Mouse (Mus musculus) urinary bladder, adult 2 months (tissue): ENCODE results near the gene Tenm4. TPM values are rescaled to one million over a fixed set of nuclear protein-coding genes. Genes with fewer than 3 reads are reported as not detected.

Experiments used
- DNase-seq: peaks from one replicate; pipeline ENCODE4 v3.0.0; 2022; ENCODE audit warnings: low spot score
- polyA plus RNA-seq: library from polyadenylated mRNA; depleted of rRNA; stranded (reverse); fragments of >200 nt; gene quantifications from 2 replicates; pipeline ENCODE4 v1.2.3, GENCODE M21; 2012

The Tenm4 gene
- polyA plus RNA-seq, 1 experiment = 0.65 TPM

DNA sequence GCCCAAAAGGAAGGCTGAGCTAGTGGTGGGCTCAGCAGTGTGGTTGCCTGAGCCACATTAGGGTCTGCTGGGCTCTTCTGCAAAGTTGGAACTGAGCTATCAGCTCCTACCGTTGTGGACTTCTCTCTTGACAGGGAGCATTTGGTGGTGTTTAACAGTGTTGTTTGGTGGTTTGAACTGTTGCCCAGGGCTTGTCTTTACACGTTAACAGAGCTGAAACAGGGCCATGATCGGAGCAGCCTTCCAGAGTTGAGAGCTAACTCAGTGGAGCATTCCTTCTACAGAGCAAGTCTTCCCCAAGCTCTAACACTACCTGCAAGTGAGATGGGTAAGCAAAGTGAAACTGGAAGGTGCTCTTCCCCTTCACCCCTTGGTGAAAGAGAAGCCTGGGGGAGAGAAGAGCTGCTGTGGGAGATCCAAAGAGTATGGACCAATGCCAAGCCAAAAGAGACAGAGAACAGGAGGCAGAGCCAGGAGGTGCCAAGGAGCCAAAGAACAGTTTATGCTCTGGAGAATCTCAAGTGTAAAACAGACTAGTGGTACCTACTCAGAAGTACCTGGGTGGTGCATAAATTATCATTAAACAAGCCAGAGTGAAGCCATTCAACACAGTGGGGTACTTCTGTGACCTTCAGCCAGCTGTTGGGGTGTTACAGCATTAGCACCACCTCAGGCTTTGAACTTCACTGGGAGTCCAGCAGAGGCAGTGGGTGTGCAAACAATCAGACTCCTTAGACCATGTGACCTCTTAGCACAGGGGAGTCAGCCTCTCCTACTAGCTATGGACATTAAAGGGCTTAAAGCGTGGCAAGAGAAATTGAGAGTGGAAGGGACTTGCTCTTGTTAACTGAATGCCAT, 71.5 kb downstream of the Tenm4 start:
- DNase-seq = no peak

- DNase-seq = no peak
Measured at GRCm38 (mm10) chr7:96244796-96245195, 73.8 kb downstream of the Tenm4 start.

DNA sequence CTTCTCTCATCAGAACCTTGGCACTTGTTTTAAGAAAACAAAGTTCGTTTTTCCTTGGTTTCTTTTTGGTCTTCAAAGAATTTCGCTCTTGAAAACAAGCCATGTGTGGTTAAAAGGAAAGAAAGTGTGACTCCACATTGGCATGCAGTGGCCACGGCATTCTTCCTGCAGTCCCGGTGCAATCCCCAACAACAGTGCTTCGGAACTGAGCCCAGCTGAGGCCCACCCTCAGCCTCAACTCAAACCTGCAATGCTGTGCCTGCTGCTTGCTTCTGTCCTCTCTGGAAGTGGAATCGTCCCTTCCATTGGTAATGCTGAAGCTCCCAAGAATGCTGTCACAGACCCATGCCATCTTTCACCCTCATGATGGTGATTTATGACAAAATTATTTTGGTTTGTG, 88.6 kb downstream of the Tenm4 start:
- DNase-seq = no peak

DNA sequence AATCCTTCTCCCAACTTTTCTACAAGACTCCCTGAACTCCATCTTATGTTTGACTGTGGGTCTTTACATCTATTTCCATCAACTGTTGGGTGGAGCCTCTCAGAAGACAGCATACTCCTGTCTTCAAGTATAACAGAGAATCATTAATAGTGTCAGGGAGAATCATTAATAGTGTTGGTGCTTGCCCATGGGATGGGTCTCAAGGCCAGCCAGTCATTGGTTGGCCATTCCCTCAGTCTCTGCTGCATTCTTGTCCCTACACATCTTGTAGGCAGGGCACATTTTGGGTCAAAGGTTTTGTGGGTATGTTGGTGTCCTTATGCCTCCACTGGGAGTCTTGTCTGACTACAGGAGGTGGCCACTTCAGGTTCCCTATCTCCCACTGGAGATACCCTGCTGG, 91.1 kb downstream of the Tenm4 start:
- no peak for DNase-seq

DNA sequence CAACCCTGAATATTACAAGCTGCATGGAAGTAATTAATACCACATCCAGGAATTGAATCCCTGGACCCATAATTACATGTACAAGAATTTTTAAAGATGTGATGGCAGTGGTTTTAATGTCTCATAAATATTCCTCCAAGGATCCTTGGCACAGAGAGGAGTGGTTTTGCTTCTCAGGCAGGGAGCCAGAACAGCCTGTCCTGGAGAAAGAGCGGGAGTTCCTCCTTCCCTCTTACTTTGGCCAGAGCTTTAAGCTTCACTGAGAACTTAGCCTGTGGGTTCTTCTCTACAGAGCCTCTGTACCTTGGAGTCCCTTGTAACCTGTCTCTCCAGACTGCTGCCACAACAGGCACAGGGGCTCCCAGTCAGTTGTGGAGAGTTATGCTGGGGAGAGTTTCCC, 94.9 kb downstream of the Tenm4 start:
- no peak for DNase-seq

DNA sequence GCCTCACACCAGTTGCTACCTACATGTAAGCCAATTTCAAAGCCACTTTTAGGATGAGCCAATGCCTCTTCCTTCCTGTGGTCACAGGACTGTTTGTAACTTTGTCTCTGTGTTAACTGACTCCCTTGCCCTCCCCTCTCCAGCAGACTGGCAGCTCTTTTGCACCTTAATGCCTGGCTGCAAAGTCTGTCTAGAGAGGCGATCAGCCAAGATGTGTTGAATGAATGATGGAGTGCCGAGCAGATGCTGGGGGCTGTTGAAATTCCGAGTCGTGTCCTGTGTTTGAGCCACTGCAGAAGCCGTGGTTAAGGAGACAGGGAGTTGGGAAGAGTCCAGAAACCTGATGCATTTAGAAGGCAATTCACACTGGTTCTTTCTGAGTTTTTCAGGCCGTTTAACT, 96.2 kb downstream of the Tenm4 start:
- DNase-seq = no peak

DNA sequence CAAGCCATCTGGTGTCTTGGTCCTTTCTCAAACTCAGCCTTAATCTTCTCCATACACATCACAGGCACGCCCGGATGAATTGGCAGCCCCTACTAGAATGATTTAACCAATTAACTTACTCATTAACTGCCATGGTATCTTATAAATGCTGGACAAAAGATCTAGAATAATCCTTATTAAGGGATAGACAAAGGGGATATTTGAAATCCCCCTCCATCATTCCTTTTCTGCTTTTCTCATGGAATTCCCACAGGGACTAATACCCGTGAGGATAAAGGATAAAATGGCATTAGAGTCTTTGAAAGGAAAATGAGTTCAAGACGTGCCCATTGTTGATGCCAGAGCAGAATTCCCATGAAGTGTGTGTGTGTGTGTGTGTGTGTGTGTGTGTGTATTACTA, 99.6 kb downstream of the Tenm4 start:
- no peak for DNase-seq

DNA sequence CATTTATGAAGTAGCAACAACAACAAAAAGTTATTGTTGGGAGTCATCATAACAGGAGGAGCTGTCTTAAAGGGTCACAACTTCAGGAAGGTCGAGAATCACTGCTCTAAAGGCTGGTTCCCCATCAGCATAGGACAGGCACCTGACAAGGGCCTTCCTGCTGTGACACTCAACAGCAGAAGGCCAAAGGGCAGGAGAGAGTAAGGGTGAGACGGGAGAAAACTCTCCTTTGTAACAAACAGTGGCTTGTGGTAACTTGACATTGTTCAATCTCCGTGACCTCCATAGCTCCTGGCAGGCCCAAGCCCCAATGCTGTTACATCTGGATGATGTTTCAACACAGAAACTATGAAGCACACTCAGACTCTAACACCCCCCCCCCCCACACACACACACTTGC, 101.0 kb downstream of the Tenm4 start:
- no peak for DNase-seq

DNA sequence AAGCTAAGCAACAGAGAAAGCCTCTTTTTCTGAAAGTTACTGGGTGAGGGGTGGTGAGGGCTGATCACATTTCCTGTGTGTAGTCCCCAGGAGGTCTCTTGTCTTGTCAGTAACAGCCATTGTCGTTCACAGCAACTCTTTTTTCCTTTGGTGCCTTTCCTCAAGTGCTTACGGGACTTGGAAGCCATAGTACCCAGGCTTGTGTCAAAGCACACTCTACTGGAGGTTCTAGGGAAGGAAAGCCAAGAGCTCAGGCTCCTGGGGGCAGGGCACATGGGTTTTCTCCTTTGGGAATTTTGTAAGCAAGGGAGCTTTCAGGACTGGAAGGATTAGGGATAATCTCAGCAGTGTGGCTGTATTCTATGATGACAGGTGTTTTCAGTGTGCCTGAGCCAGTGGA, 103.4 kb downstream of the Tenm4 start:
- DNase-seq = no peak

DNA sequence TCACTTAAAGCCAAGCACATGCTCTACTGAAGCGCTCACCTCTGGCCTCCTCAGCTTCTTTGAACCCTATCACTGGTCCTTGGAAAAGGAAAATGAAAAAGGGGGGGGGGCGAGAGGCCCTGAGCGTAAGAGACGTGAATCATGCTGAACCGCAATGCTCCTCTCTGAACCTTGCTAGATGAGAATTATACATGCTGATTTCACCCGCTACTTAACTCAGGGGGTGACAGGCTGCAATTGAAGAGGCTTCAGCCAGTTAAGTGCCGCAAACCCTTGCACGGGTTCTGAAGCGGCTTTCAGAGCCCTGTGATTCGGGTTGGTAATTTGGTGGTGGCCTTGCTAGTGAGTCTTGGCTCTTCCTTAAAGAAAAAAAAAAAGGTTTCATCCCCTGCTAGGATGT, 106.5 kb downstream of the Tenm4 start:
- no peak for DNase-seq

GRCm38 (mm10) chr7:96278378-96278777, 107.3 kb downstream of the Tenm4 start:
- no peak for DNase-seq

DNA sequence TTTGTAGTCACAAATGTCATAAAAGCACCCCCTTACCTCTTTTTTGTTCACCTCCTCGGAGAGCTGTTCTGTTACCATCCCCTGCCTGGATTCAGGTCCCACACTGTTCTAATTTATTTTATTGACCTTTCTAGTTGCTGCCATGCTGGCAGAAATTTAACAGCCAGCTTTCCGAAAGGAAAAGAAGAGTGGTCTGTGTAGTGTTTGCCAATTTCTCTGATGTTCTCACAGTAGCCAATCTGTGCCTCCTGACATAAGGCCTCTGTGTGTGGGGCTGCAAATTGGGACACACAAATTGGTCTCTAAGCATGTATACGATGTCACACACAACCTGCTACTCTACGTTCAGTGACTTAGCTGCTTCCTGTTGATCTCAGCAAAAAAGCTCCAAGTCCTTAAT, 109.7 kb downstream of the Tenm4 start:
- no peak for DNase-seq

GRCm38 (mm10) chr7:96290576-96290975, 119.5 kb downstream of the Tenm4 start:
- DNase-seq = no peak

- no peak for DNase-seq
Measured at GRCm38 (mm10) chr7:96295959-96296358, 124.9 kb downstream of the Tenm4 start.

DNA sequence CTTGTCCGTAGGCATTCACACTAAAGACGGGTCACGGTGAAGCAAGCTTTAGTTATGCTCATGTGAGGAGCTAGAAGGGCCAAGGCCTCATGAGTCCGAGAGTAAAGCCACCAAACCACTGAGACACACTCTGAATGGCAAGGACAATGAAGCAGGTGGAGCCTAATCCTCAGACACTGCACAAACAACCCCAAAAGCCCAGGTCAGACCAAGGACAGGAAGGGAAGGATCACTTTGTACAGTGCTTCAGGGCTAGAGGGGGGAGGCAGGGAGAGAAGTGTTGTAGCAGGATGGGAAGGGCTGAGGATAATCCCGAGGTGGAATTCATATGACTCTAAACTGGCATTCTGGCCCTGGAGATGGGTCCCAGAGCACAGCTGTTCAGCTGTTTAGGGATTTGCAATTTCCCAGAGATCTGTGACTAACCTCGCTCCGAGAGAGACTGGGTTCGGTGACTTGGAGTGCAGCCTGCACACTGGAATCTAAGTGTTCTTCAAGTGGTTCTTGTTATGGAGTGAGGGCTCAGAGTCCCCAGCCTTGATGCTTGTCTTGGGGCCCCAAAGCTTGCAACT, 129.9 kb downstream of the Tenm4 start:
- DNase-seq = no peak

DNA sequence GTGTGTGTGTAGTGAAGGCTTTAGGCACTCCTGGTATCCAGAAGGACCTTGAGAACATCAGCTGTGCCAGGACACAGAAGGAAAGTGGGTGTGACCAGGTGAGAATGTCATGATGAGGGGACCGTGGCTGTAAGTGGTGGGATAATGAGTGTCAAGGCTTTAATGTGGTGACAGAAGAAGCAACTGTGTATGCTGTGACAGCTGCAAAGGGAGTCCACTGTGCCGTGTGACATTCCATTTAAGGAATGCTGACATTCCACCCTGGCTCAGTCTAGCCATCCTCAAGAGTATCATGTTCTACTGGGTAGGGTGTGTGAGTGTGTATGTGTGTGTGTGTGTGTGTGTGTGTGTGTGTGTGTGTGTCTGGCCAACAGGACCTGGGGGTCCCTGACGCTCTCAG, 130.8 kb downstream of the Tenm4 start:
- DNase-seq = no peak

- DNase-seq = no peak
Measured at GRCm38 (mm10) chr7:96303963-96304362, 132.9 kb downstream of the Tenm4 start.

DNA sequence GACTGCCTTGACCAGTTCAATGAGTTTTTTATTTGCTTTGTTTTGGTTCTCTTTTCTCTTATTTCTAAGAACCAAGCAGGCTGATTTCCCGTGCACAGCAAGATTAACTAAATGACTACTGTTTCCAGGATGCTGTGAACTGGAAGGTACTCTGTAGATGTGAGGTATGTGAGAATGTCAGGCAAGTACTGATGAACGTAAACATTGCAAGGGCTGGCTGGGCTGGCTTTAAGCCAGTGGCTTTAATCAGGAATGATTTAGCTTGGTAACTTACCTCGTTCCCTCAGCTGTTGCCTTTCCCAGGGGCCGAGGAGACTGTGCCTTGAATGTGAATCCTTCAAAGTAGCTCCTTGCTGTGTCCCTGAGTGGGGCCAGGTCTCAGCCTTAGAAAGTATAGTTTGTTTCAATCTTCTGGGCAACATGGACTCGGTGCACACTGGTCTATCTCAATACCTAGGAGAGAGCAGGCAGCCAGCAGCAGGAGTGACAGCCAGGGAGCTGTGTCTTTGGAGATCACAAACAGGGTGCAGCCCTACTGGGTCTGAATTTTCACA, 134.4 kb downstream of the Tenm4 start:
- no peak for DNase-seq

GRCm38 (mm10) chr7:96308106-96308505, 137.1 kb downstream of the Tenm4 start:
- DNase-seq = no peak

GRCm38 (mm10) chr7:96329343-96329742, 158.3 kb downstream of the Tenm4 start:
- no peak for DNase-seq

DNA sequence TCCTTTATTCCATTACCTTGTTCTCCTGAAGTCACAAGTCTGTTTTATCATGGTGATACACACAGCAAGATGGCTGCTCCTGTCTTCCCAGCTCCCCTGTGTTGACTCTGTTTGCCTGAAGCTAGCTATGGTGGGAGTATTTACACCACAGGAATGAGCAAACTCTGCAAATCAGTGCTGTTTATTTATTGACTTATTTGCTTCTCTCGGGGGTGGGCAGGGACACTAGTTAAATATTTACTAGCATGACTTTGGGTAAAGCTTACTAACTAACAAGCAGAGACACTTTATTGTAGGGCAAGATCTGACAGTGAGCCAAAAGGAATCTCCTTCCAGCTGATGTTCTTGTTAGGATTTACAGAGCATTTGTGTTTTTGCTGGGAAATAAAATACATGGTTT, 160.1 kb downstream of the Tenm4 start:
- no peak for DNase-seq

DNA sequence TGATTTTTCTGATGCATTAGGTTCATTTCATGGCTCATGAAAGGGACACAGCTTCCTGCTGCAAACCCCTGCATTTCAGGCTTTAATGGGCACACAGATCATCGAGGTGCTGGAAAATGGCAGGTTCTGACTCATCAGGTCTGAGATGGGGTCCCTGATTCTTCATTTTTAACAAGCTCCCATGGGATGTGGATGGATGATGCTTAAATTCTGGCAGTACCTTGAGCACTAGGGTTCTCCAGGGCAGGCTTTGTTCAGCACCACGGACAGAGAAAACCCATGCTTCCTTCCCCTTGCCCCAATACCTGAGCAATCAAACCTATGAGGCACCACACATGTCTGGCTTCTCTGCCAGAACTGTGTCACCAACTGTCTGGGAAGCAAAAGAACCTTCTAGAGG, 163.3 kb downstream of the Tenm4 start:
- no peak for DNase-seq

DNA sequence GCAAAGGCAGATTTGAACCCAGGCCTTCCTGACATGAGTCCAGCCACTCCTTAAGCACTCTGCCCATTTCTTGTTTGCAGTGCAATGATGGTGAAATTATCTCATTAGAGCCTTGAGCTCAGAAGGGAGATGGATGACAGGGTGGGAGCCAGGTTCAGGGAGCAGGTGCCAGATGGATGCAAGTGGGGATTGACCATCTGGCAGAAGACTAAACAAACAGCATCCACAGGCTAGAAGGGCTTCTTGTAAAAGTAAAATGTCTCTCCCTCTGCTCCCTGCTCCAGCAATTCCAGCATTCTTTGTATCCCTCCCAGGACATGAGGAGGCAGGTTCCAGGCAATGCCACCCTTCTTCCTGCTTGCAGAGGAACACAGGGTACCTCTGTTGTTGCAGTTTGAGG, 165.3 kb downstream of the Tenm4 start:
- no peak for DNase-seq
